Mouse (Mus musculus): ENCODE measurements at regions not wholly inside any gene's neighbourhood (a gene's known extent, or its start where the extent isn't known, plus 50 kb on each side); places are given as distances from the start of the nearest gene placed in this dataset.
A peak's percentile ranks its signal among the peaks of the same experiment; 100 is the strongest.

GRCm38 (mm10) chr19:34421171-34421570 is 53.8 kb downstream of the Ch25h start:
- no peak for DNase-seq (ENCODE audit: low read depth)

GRCm38 (mm10) chr19:34420293-34420792 is 54.6 kb downstream of the Ch25h start:
- no peak for DNase-seq (ENCODE audit: low read depth)

- no peak for DNase-seq (ENCODE audit: low read depth)
These were observed 67.8 kb downstream of the Ch25h start for GRCm38 (mm10) chr19:34407176-34407575.

GRCm38 (mm10) chr19:34406710-34407109 is 68.3 kb downstream of the Ch25h start:
- DNase-seq (ENCODE audit: low read depth), result no peak

- DNase-seq (ENCODE audit: low read depth), result no peak
These were observed 78.7 kb downstream of the Ch25h start for GRCm38 (mm10) chr19:34396276-34396675.

- DNase-seq (ENCODE audit: low read depth), result no peak
These were observed 85.0 kb downstream of the Ch25h start for GRCm38 (mm10) chr19:34389940-34390339.

GRCm38 (mm10) chr19:34382551-34382950 is 92.1 kb downstream of the Fas start:
- DNase-seq (ENCODE audit: low read depth), result peak; percentile 10
